Mouse (Mus musculus) erythroblast, embryonic 14.5 days (primary cell): ENCODE data around the gene Sgcg. TPM values are rescaled to one million over a fixed set of nuclear protein-coding genes. Genes with fewer than 3 reads are reported as not detected.

Experiments used
- H3K27me3 ChIP-seq: 2 replicates; pipeline ENCODE4 v1.6.1; 2012; ENCODE audit warnings: inconsistent platforms; ENCODE audit not compliant: control insufficient read depth
- H3K36me3 ChIP-seq: 2 replicates; pipeline ENCODE4 v1.6.1; 2012; ENCODE audit warnings: mild to moderate bottlenecking, inconsistent platforms; ENCODE audit not compliant: control insufficient read depth
- H3K4me1 ChIP-seq: 2 replicates; pipeline ENCODE4 v1.6.1; 2012; ENCODE audit warnings: inconsistent platforms; ENCODE audit not compliant: control insufficient read depth
- H3K4me3 ChIP-seq: replicated peaks from 2 replicates; pipeline ENCODE3; 2012; ENCODE audit warnings: moderate library complexity, mild to moderate bottlenecking, inconsistent platforms
- H3K9me3 ChIP-seq: 2 replicates; pipeline ENCODE4 v1.6.1; 2012; ENCODE audit warnings: low read length, inconsistent platforms, mixed read lengths; ENCODE audit not compliant: control insufficient read depth
- GATA1 ChIP-seq: IDR thresholded peaks from 2 replicates; pipeline ENCODE4 v1.6.1; 2012; ENCODE audit warnings: low read length, inconsistent platforms, mixed read lengths
- TAL1 ChIP-seq: IDR thresholded peaks from 3 replicates; pipeline ENCODE4 v1.6.1; 2012; ENCODE audit warnings: low read length, inconsistent platforms, mixed read lengths
- polyA plus RNA-seq: library from polyadenylated mRNA; stranded (reverse); fragments of >175 nt; gene quantifications from 2 replicates; pipeline ENCODE4 v1.2.3, GENCODE M21; 2012

Gene Sgcg
- not detected in 2 replicates for polyA plus RNA-seq

DNA sequence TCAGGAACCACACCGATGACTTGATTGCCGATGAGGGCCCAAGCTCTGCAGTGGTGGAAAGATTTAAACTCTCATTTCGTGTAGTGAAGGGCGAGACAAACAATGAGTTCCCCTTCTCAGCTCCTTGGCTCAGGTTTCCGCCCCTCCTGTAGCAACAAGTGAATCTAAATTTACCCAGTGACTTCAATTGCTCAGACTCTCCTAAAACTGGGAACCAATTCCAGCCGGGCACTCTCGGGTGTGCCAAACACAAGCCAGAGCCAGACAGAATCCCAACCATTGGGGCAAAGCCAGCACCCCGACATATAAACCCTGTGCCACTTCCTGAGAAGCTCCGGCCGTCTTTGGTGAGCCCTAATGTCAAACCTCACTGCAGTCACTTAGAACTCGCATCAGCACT lies at the start of gene Sgcg:
Gene Sgcg, minus strand, starts transcription at position 139 of the 400 bp plus-strand sequence.
- H3K4me3 ChIP-seq = no peak within 1 kb of the TSS
- H3K36me3 ChIP-seq = no peaks in the 10 kb centered on the region
- H3K4me1 ChIP-seq = no peaks in the 10 kb centered on the region
- H3K27me3 ChIP-seq = no peaks in the 10 kb centered on the region
- no peaks in the 10 kb centered on the region for H3K9me3 ChIP-seq
- TF ChIP-seq GATA1 = no peak
- no peak for TF ChIP-seq TAL1

DNA sequence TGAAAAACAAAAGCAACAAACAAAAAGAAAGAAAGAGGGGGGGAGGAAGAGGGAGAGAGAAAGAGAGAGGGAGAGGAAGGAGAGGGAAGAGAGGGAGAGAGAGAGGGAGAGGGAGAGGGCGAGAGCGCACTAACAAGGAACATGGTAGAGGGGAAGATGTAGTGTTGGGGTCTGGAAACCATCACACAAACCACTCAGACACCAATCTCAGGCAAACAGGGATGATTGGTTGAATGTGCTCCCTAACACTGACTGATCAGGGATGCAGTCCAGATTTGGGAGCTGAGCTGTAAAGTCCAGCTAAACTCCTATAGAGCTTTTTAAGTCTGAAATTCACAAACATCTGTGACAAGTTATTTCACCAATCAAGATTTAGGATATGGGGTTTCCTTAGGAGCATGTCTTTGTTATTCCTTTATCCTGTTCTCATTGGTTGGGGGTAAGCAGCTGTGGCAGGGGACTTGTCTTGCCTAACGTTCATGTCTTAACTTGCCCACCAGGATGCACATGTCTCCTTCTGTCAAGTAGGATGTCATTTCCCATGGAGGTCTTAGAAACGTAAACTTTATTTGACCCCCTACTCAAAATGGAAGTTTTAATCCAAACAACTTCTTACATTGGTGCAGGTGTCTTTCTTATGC lies 45.8 kb upstream of the Sgcg start:
- no peak overlapping the region for H3K4me3 ChIP-seq
- H3K9me3 ChIP-seq = no peaks in the 10 kb centered on the region
- no peaks in the 10 kb centered on the region for H3K36me3 ChIP-seq
- no peak for TF ChIP-seq GATA1
- no peak for TF ChIP-seq TAL1
- H3K4me1 ChIP-seq = no peaks in the 10 kb centered on the region
- no peaks in the 10 kb centered on the region for H3K27me3 ChIP-seq

DNA sequence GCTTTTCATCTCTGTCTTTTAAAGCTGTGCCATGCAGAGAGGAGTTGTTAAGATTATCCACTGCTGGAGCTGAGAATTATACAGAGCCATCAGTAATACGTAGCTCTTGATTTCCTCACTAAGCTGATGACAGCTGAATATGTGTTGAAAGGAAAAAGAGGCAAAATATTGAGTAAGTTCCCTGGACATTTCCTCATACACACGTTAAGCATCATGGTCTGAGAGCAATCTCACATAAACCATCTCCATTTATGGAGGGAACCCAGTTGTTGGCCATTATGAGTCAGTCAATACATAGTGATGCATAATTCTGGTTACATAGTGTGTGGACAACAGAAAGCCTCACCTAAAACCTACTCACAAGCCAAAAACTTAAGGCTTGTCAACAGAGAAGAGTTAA lies 44.1 kb upstream of the Sgcg start:
- Histone ChIP-seq H3K27me3 (no peaks in the 10 kb centered on the region), H3K36me3 (no peaks in the 10 kb centered on the region), H3K4me1 (no peaks in the 10 kb centered on the region), H3K9me3 (no peaks in the 10 kb centered on the region), H3K4me3 (no peak overlapping the region)
- TF ChIP-seq GATA1 = no peak
- TF ChIP-seq TAL1 = no peak

GRCm38 (mm10) chr14:61301323-61301722 lies 43.0 kb upstream of the Sgcg start:
- Histone ChIP-seq H3K9me3 (no peaks in the 10 kb centered on the region), H3K4me3 (no peak overlapping the region), H3K27me3 (no peaks in the 10 kb centered on the region), H3K4me1 (no peaks in the 10 kb centered on the region), H3K36me3 (no peaks in the 10 kb centered on the region)
- no peak for TF ChIP-seq TAL1
- no peak for TF ChIP-seq GATA1

- H3K4me1 ChIP-seq = no peaks in the 10 kb centered on the region
- TF ChIP-seq TAL1 = no peak
- TF ChIP-seq GATA1 = no peak
- H3K27me3 ChIP-seq = no peaks in the 10 kb centered on the region
- H3K36me3 ChIP-seq = no peaks in the 10 kb centered on the region
- H3K9me3 ChIP-seq = no peaks in the 10 kb centered on the region
- no peak overlapping the region for H3K4me3 ChIP-seq
Measured at GRCm38 (mm10) chr14:61299810-61300209, 41.5 kb upstream of the Sgcg start.

- H3K4me1 ChIP-seq = peaks cover 2% of the 10 kb centered on the region; the same call in 1 of the 2 replicates
- H3K9me3 ChIP-seq = no peaks in the 10 kb centered on the region
- no peaks in the 10 kb centered on the region for H3K36me3 ChIP-seq
- no peak overlapping the region for H3K4me3 ChIP-seq
- H3K27me3 ChIP-seq = no peaks in the 10 kb centered on the region
- TF ChIP-seq TAL1 = no peak
- TF ChIP-seq GATA1 = no peak
Measured at GRCm38 (mm10) chr14:61294738-61295079, 36.4 kb upstream of the Sgcg start.

- peaks cover 2% of the 10 kb centered on the region; the same call in 1 of the 2 replicates for H3K4me1 ChIP-seq
- H3K36me3 ChIP-seq = no peaks in the 10 kb centered on the region
- TF ChIP-seq GATA1 (no peak), TAL1 (no peak)
- H3K4me3 ChIP-seq = no peak overlapping the region
- no peaks in the 10 kb centered on the region for H3K9me3 ChIP-seq
- no peaks in the 10 kb centered on the region for H3K27me3 ChIP-seq
Measured at GRCm38 (mm10) chr14:61293884-61294737, 35.8 kb upstream of the Sgcg start.

GRCm38 (mm10) chr14:61290664-61291063 lies 32.4 kb upstream of the Sgcg start:
- Histone ChIP-seq H3K4me1 (peaks cover 7% of the 10 kb centered on the region), H3K36me3 (no peaks in the 10 kb centered on the region), H3K9me3 (no peaks in the 10 kb centered on the region), H3K4me3 (no peak overlapping the region), H3K27me3 (no peaks in the 10 kb centered on the region)
- no peak for TF ChIP-seq GATA1
- TF ChIP-seq TAL1 = no peak

- TF ChIP-seq GATA1 (no peak), TAL1 (no peak)
- no peaks in the 10 kb centered on the region for H3K9me3 ChIP-seq
- peak overlapping the region; percentile 7 for H3K4me3 ChIP-seq
Measured at GRCm38 (mm10) chr14:61288606-61289286, 30.5 kb upstream of the Sgcg start.

More at GRCm38 (mm10) chr14:61288606-61289286, 30.5 kb upstream of the Sgcg start:
- Histone ChIP-seq H3K36me3 (no peaks in the 10 kb centered on the region), H3K4me1 (peaks cover 4% of the 10 kb centered on the region), H3K27me3 (no peaks in the 10 kb centered on the region)
